Mouse (Mus musculus) testis, adult 2 months (tissue): ENCODE data around the gene Riiad1. TPM values are rescaled to one million over a fixed set of nuclear protein-coding genes. Genes with fewer than 3 reads are reported as not detected.

Experiments
- H3K27ac ChIP-seq: fragments of 200-500 bp; 2 replicates; pipeline ENCODE4 v1.5.1; 2012; ENCODE audit warnings: low read depth, low read length; ENCODE audit not compliant: control insufficient read depth, insufficient read depth
- H3K27me3 ChIP-seq: fragments of 200-500 bp; 2 replicates; pipeline ENCODE4 v1.6.1; 2012; ENCODE audit warnings: mild to moderate bottlenecking, low read length, moderate library complexity; ENCODE audit not compliant: control insufficient read depth, insufficient read depth
- H3K36me3 ChIP-seq: fragments of 200-500 bp; 2 replicates; pipeline ENCODE4 v1.6.1; 2012; ENCODE audit warnings: mild to moderate bottlenecking, low read length; ENCODE audit not compliant: control insufficient read depth, insufficient read depth
- H3K4me1 ChIP-seq: fragments of 200-500 bp; 2 replicates; pipeline ENCODE4 v1.6.1; 2012; ENCODE audit warnings: low read length; ENCODE audit not compliant: control insufficient read depth, insufficient read depth
- H3K4me3 ChIP-seq: fragments of 200-500 bp; 2 replicates; pipeline ENCODE4 v1.5.1; 2012; ENCODE audit warnings: low read depth, mild to moderate bottlenecking, low read length, moderate library complexity, mixed read lengths; ENCODE audit not compliant: control insufficient read depth
- CTCF ChIP-seq: fragments of 200-500 bp; IDR thresholded peaks from 2 replicates; pipeline ENCODE4 v1.5.1; 2012; ENCODE audit warnings: low read depth, mild to moderate bottlenecking, inconsistent platforms, low read length, moderate library complexity; ENCODE audit not compliant: control insufficient read depth, insufficient read depth, insufficient replicate concordance
- POLR2A ChIP-seq: fragments of 200-500 bp; IDR thresholded peaks from 2 replicates; pipeline ENCODE4 v1.6.1; 2012; ENCODE audit warnings: low read depth, mild to moderate bottlenecking, inconsistent platforms, low read length, moderate library complexity; ENCODE audit not compliant: control insufficient read depth
- polyA plus RNA-seq: library from polyadenylated mRNA; depleted of rRNA; stranded (reverse); fragments of >200 nt; gene quantifications from 2 replicates; pipeline ENCODE4 v1.2.3, GENCODE M21; 2012

Riiad1 gene
- polyA plus RNA-seq, 1 experiment: 107 TPM

DNA sequence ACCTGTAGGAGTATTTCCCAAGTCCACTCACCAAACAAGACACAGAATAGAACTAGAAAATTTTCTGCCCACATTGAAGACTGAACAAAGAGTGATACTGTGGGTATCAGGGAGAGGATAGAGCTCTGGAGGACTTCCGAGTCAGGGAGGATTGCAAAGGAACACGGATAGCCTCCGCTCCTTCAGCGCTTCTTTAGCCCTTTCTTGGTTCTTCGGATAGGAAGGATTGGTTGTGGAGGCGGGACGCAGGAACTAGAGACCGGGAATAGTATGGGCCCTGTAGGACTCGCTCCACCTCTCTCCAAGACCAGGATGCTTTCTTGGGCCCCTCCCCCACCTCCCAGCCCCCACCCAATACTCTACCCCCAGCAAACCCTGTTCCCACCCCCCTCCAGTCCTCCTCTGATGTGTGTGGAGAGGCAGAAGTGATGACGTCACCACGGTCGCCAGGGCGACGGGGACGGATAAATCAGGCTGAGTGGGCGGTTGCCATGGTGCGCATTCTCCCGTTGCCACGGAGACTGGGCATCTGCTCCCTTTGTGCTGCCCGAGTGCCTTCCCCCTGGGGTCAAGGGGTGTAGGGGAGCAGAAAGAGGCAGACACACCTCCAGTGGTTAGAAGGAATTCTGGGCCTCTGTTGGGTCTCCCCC lies 3.8 kb upstream of the Riiad1 start:
- TF ChIP-seq POLR2A (peak; percentile 82; the same call in 1 of the 2 replicates), CTCF (no peak)
- H3K4me1 ChIP-seq: peaks cover 9% of the 10 kb centered on the region
- peak overlapping the region; percentile 83 for H3K4me3 ChIP-seq
- no peaks in the 10 kb centered on the region for H3K36me3 ChIP-seq
- peak overlapping the region; percentile 75 for H3K27ac ChIP-seq
- no peaks in the 10 kb centered on the region for H3K27me3 ChIP-seq

DNA sequence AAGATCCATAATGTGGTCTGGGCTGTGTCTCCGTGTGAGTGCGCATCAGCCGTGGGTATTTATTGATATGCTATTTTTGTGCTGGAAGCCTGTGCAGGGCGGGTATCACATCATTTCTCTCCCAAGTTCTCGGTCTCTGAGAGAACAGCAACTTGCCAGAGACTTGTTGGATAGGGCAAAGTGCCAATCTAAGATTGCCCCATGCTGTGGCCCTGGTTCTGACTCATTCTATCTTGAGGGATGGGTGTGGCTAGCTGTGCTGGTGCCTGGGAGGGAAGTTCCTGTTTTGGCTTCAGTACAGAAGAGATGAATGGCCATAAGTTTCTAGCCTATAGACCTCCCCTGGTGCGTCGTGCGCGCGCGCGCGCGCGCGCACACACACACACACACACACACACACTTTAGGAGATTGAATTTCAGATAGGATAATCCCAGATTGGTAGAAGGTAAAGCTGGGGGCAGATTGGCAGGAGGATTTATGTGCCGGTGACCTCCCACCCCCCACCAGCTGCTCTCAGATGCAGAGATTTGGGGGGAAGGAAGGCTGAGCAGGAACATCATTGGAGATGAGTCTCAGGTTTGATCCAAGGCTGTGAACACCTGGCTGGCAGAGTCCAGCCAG lies 2.7 kb upstream of the Riiad1 start:
- peaks cover 9% of the 10 kb centered on the region for H3K4me1 ChIP-seq
- no peak for TF ChIP-seq POLR2A
- TF ChIP-seq CTCF: no peak

DNA sequence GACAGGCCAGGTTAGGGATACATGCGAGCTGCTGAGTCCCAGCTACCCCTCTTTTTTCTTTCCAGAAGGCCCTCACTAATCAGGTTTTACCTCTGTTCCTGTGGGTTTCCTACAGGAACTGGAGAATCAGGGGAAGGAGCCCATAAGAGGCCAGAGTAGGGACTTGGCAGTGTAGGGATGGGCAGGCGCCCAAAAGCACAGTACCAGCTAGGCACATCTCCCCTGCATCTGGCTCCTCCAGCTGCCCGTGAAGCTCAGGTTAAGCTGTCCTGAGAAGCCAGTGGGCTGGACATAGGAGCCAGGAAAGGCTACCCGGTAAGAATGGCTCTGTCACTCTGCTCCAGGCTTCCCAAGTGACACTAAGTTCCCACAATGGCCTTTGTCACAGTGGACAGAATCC lies 1.3 kb upstream of the Riiad1 start:
- TF ChIP-seq CTCF: no peak
- TF ChIP-seq POLR2A: no peak
- Histone ChIP-seq H3K36me3 (no peaks in the 10 kb centered on the region), H3K4me3 (peak overlapping the region; percentile 86), H3K4me1 (peaks cover 9% of the 10 kb centered on the region), H3K27me3 (no peaks in the 10 kb centered on the region), H3K27ac (no peak overlapping the region)

More for the DNA sequence above, 2.7 kb upstream of the Riiad1 start:
- Histone ChIP-seq H3K27ac (0 out of 2 replicates have a peak overlapping the region, but pooled peaks have one; percentile 30), H3K27me3 (no peaks in the 10 kb centered on the region), H3K36me3 (no peaks in the 10 kb centered on the region), H3K4me3 (peak overlapping the region; percentile 83)

DNA sequence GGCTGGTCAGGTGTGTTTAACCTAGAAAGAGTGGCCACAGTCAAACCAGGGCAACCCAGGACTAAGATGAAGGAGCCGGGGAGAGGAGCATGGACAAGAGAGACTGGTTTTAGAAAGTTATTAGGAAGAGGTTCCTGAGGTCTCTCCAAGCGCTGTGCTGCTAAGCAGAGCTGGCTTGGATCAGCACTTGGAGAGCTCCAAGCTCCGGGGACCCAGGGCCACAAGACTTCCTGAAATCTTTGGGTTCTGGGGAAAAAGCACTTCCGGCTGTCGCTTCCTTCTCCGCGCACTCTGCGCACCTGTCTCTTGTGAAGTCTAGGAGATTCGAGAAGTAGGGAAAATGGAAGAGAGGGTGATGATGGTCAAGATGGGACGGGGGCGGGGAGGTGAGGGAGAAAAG lies 577 bp downstream of the Riiad1 start:
- Histone ChIP-seq H3K27me3 (no peaks in the 10 kb centered on the region), H3K36me3 (no peaks in the 10 kb centered on the region), H3K4me1 (peaks cover 7% of the 10 kb centered on the region), H3K4me3 (peak overlapping the region; percentile 86), H3K27ac (no peak overlapping the region)
- TF ChIP-seq CTCF: no peak
- TF ChIP-seq POLR2A: no peak

DNA sequence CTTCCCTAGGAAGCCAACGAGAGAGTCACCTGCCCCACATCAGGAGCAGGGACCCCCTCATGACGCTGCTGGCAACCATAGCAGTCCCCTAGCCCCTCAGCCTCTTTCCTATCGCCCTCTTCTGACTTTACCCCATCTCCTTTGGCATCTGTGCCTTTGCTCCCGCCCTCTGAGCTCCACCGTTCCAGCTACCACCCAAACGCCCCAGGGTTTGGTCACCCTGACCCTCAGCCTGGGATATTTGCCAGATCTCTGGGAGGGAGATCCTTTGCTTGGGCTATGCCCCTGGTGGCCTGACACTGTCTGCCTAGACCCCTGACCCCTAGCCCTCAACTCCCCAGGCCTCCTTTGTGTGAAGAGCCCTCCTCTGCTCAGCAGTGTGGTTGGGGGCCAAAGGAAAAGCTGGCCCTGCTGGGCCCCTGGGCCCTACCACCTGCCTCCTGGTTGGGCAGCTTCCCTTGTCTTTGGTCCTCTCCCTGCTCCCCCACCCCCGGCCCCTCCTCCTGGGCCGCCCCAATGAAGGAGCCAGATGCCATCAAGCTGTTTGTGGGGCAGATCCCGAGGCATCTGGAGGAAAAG lies 1.5 kb downstream of the Riiad1 start:
- TF ChIP-seq POLR2A: no peak
- TF ChIP-seq CTCF: no peak
- Histone ChIP-seq H3K4me3 (peak overlapping the region; percentile 86), H3K27me3 (no peaks in the 10 kb centered on the region), H3K4me1 (peaks cover 2% of the 10 kb centered on the region), H3K27ac (no peak overlapping the region), H3K36me3 (no peaks in the 10 kb centered on the region)

DNA sequence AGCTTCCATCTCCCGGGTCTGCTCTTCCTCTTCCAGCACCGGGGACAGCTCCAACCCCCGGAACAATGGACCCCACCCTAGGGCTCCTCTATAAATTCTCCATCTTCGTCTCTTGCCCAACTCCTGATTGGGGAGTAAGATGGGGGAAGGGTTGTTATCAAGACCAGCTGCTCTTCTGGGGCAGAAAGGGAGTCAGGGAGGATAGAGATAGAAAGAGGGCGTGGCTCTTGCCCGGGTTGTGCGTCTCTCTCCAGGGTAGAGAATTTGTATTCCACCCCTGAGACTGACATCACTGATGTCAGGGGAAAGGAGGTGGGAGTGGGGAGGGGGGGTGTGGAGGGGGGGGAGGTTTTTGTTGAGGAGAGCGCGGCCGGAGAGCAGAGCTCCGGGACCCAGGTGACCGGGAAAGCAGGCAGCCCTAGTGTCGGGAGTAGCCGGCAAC lies 2.1 kb downstream of the Riiad1 start, which contains the start of gene Celf3:
TSS of gene Celf3 (plus strand) at position 315 of the 442 bp plus-strand sequence.
- Histone ChIP-seq H3K4me1 (peaks cover 4% of the 10 kb centered on the region), H3K4me3 (peak within 1 kb of the TSS; percentile 86), H3K36me3 (no peaks in the 10 kb centered on the region), H3K27me3 (no peaks in the 10 kb centered on the region), H3K27ac (no peak within 1 kb of the TSS)
- TF ChIP-seq POLR2A: no peak
- TF ChIP-seq CTCF: no peak

DNA sequence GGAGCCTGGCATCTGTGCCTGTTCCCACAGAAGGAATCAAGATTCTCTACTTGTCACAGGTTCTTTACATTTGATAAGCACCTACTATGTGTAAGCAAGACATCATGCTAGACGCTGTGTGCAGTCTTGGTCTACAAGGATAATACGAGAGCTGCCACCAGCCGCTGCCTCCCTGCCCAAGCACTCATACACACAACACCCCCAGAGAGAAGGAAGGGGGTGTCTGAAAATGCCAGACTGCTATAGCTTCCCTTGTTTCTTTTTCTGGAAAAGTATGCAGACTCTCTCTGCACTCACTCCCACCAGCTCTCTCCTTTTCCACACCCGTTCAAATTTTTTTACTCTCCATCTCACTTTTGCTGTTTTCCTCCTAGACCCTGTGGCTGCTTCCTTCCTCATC lies 2.7 kb downstream of the Riiad1 start:
- no peak for TF ChIP-seq POLR2A
- TF ChIP-seq CTCF: no peak
- H3K27ac ChIP-seq: no peak overlapping the region
- H3K27me3 ChIP-seq: no peaks in the 10 kb centered on the region
- peak overlapping the region; percentile 80 for H3K4me3 ChIP-seq
- no peaks in the 10 kb centered on the region for H3K36me3 ChIP-seq
- peaks cover 7% of the 10 kb centered on the region for H3K4me1 ChIP-seq
